Mouse (Mus musculus): ENCODE results near the gene Stambp.
"Not testable (repeated sequence)": the region's sequence is repeated elsewhere in the genome, so short reads cannot be mapped to it uniquely, and the experiment has no call there.

DNA sequence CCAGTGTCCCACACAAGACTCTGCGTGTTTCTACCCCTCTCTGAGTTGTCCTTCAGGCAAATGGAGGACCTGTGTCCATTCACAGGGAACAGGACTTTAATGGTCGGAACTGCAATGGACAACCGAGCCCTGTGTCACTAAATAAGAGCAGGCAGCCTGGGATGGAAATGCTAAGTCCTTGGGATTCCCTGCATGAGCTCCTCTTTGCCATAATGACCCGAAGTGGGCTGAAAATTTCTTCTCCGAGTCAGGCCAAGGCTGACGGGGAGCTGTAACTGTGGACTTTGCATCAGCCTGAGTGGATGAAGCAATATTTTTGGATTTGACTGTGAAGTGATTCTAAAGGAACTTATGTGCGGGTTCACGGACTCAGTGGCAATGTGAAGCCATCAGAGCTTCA is 14.7 kb upstream of the Stambp start:
- TF ChIP-seq CTCF (IDR thresholded peaks at IDR 0.05; ENCODE audit: low read depth); EP300 (optimal IDR thresholded peaks at IDR 0.05): not testable (repeated sequence)
